Mouse (Mus musculus) lung, embryonic 15.5 days (tissue): ENCODE results near the gene Tvp23a. TPM values are rescaled to one million over a fixed set of nuclear protein-coding genes. Genes with fewer than 3 reads are reported as not detected.
A peak's percentile ranks its signal among the peaks of the same experiment; 100 is the strongest.

Source experiments
- ATAC-seq: fragments of 200-750 bp; cut with Nextera tagmentation; 2 replicates; pipeline ENCODE4 v1.8.0; 2017; ENCODE audit warnings: moderate number of reproducible peaks, borderline replicate concordance; ENCODE audit not compliant: low FRiP score, low TSS enrichment; ENCODE audit errors: extremely low read depth
- H3K27ac ChIP-seq: fragments of 300-500 bp; sonication (generic); 2 replicates; pipeline ENCODE4 v1.5.1; 2015; ENCODE audit warnings: moderate library complexity, mild to moderate bottlenecking, inconsistent platforms
- H3K27me3 ChIP-seq: fragments of 300-500 bp; sonication (generic); 2 replicates; pipeline ENCODE4 v1.6.1; 2015; ENCODE audit warnings: inconsistent platforms
- H3K36me3 ChIP-seq: fragments of 300-500 bp; sonication (generic); 2 replicates; pipeline ENCODE4 v1.6.1; 2015; ENCODE audit warnings: inconsistent platforms
- H3K4me1 ChIP-seq: fragments of 300-500 bp; sonication (generic); 2 replicates; pipeline ENCODE4 v1.6.1; 2015; ENCODE audit warnings: inconsistent platforms
- H3K4me2 ChIP-seq: fragments of 300-500 bp; sonication (generic); 2 replicates; pipeline ENCODE4 v1.6.1; 2015; ENCODE audit warnings: inconsistent platforms, mild to moderate bottlenecking, moderate library complexity
- H3K4me3 ChIP-seq: fragments of 300-500 bp; sonication (generic); 2 replicates; pipeline ENCODE4 v1.5.1; 2015; ENCODE audit warnings: mild to moderate bottlenecking, inconsistent platforms
- H3K9ac ChIP-seq: fragments of 300-500 bp; sonication (generic); 2 replicates; pipeline ENCODE4 v1.6.1; 2015; ENCODE audit warnings: inconsistent platforms
- H3K9me3 ChIP-seq: fragments of 300-500 bp; sonication (generic); 2 replicates; pipeline ENCODE4 v1.6.1; 2016; ENCODE audit warnings: inconsistent platforms
- WGBS: fragments of 180-500 bp; shearing (Covaris S2); methylation state at CpG from one replicate; pipeline ENCODE4 v1.1.7; 2015; 5-methylcytosine and 5-hydroxymethylcytosine counted together
- polyA plus RNA-seq: library from polyadenylated mRNA; unstranded; fragments of >200 nt; fragmentation: Nextera tagmentation; extraction: Ambion mirVana; gene quantifications from 2 replicates; pipeline ENCODE4 v1.2.1, GENCODE M21; 2015

Tvp23a gene
- polyA plus RNA-seq, 1 experiment from 2014 or later, result 10.5 TPM

DNA sequence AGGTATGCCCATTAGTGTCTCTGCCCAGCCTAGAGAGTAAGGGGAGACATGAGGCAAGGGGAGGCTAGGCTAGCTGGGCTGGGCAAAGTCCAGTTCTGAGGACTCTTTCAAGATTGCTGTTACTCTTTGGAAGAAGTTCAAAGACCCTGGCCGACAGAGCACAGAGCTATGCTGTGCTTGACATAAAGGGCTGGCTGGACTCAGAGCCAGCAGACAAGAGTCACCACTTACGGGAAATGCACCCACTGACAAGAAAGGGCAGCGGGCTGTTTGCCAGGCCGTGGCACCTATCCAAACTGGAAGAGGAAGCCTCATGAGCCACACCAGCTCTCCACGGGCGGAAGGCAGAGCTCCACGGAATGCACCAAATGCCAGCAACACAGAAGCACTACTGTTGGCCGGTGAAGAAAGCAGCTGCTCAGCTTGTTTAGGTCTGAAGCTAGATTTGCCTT lies 5.3 kb upstream of the Tvp23a start:
- peak overlapping the region; percentile 7; the same call in 1 of the 2 replicates for H3K4me2 ChIP-seq
- WGBS, result 18% methylated on average over 8 of the region's 8 CpGs

DNA sequence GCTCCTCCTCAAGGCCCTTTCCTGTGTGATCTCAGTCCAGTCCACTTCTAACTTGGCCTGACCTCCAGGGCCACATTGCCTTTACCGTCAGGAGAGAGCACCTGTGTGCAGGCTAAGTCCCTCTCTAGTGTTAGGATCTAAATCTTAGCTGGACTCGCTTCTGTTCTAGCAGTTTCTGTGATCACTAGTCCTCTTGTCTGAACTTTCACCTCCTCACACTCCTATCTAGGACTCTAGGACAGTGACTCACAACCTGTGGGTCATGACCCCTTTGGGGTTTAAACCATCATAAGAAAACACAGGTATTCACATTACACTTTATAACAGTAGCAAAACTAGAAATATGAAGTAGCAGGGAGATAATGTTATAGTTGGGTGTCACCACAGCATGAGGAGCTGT lies 4.7 kb upstream of the Tvp23a start:
- H3K36me3 ChIP-seq, result no peaks in the 10 kb centered on the region
- H3K27me3 ChIP-seq, result no peaks in the 10 kb centered on the region
- peaks cover 39% of the 10 kb centered on the region for H3K4me1 ChIP-seq
- no peak overlapping the region for H3K4me2 ChIP-seq
- H3K4me3 ChIP-seq, result no peak overlapping the region
- H3K27ac ChIP-seq, result peak overlapping the region; percentile 75
- no peak for ATAC-seq
- H3K9ac ChIP-seq, result no peak overlapping the region
- no peaks in the 10 kb centered on the region for H3K9me3 ChIP-seq
- WGBS, result 53% methylated on average over 2 of the region's 2 CpGs

More for the DNA sequence above, 5.3 kb upstream of the Tvp23a start:
- no peak overlapping the region for H3K4me3 ChIP-seq
- peaks cover 36% of the 10 kb centered on the region for H3K4me1 ChIP-seq
- no peak overlapping the region for H3K9ac ChIP-seq
- H3K9me3 ChIP-seq, result no peaks in the 10 kb centered on the region
- H3K27ac ChIP-seq, result peak overlapping the region; percentile 75
- H3K27me3 ChIP-seq, result no peaks in the 10 kb centered on the region
- no peaks in the 10 kb centered on the region for H3K36me3 ChIP-seq
- peak; percentile 93 for ATAC-seq

DNA sequence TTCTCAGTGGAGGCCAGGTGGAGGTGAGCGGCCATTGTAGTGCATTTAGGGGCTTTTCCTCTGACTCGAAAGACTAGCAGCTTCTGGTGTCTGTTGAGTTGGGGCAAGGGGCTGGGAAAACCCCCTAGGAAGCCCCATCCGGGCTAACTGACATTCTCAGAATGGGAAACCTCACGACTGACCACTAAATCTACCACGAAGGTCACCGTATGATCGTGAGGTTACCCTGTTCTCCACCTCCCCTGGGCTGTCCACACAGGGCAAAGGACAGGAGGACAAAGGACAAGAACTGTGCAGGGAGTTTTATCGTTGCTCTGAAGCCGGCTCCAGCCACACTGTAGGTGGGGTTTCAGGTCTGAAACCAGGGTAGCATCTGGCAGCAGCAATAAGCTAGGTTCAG lies 1.8 kb upstream of the Tvp23a start:
- Histone ChIP-seq H3K9ac (no peak overlapping the region), H3K9me3 (no peaks in the 10 kb centered on the region), H3K27ac (no peak overlapping the region), H3K4me2 (no peak overlapping the region), H3K27me3 (no peaks in the 10 kb centered on the region), H3K4me1 (peaks cover 42% of the 10 kb centered on the region), H3K4me3 (no peak overlapping the region), H3K36me3 (no peaks in the 10 kb centered on the region)
- ATAC-seq, result no peak
- 80% methylated on average over 9 of the region's 9 CpGs for WGBS

DNA sequence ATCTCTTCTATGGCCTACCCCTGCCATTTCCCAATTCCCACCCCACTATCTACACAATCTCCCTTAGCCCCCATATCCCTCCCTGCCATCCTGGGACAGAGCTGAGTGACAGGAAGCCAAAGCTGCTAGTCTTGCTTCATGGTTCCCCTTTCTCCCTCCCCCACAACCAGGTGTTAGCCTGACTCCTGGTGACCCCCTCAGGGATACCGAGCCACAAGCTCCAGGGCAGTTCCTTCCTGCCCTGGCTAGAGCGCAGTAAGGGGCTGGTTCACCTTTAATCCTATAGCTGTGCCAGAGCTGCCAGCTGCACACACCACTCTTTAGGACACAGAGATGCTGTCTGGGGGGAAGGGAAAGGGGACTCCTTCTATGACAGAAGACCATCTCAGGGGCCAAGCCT lies 619 bp upstream of the Tvp23a start:
- Histone ChIP-seq H3K27ac (no peak overlapping the region), H3K9ac (peak overlapping the region; percentile 27; the same call in 1 of the 2 replicates), H3K4me2 (peak overlapping the region; percentile 65), H3K27me3 (no peaks in the 10 kb centered on the region), H3K36me3 (no peaks in the 10 kb centered on the region), H3K4me3 (peak overlapping the region; percentile 42), H3K4me1 (peaks cover 32% of the 10 kb centered on the region), H3K9me3 (no peaks in the 10 kb centered on the region)
- WGBS, result 53% methylated on average over 2 of the region's 2 CpGs
- ATAC-seq, result no peak

DNA sequence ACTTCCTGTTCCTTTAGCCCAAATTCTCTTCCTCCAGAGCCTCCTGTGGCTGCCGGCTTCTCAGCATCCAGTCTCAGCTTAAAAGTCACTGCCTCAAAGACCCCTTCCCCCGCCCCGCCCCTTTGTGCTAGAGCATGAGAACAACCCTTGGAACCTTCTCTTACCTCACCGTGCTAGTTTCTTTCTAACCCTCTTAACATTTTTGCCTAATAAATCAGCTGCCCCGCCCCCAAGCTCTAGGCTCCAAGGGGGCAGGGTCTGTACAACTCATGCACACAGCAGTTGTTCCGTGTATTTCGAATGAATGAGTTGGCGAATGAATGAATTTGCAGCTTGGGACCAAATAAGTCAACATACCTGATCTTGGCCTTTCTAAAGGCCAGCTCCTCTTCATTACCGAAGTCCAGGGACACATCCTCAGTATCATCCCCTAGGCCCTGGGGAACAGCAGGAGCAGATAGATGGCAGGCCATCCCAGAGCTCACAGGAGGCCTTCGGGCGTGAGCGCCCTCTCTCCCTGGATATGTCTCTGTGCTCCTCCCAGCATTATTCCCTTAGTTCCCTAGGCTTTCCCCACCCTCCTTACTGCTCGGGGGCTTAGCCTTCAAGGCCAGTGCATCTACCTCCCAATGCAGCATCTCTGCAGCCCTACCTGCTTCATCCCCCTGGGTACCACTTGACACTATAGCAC lies 444 bp downstream of the Tvp23a start:
- WGBS, result 19% methylated on average over 13 of the region's 13 CpGs
- H3K4me3 ChIP-seq, result peak overlapping the region; percentile 42
- H3K27me3 ChIP-seq, result no peaks in the 10 kb centered on the region
- peak overlapping the region; percentile 27; the same call in 1 of the 2 replicates for H3K9ac ChIP-seq
- H3K9me3 ChIP-seq, result no peaks in the 10 kb centered on the region
- no peaks in the 10 kb centered on the region for H3K36me3 ChIP-seq
- peak; percentile 16 for ATAC-seq
- H3K4me2 ChIP-seq, result peak overlapping the region; percentile 65
- no peak overlapping the region for H3K27ac ChIP-seq
- H3K4me1 ChIP-seq, result peaks cover 21% of the 10 kb centered on the region

DNA sequence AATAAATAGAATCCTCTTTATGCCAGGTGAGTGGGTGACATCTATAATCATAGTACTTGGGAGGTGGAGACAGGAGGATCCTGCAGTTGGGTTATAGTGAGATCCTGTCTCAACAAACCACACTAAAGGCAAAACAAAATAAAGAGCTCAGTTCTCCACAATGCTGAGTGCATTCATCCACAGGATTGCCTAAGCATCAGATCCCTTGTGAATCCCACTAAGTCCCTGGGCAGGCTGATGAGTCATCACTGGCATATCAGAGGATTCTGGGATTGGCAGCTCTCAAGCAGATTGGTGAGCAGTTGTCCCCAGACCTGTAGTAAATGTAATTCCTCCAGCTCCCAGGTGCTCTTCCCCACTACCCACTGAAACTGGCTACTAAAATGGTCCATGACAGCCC lies 3.4 kb downstream of the Tvp23a start:
- H3K9me3 ChIP-seq, result no peaks in the 10 kb centered on the region
- H3K36me3 ChIP-seq, result no peaks in the 10 kb centered on the region
- no peak overlapping the region for H3K4me2 ChIP-seq
- peaks cover 13% of the 10 kb centered on the region for H3K4me1 ChIP-seq
- ATAC-seq, result no peak
- no peak overlapping the region for H3K9ac ChIP-seq
- no peak overlapping the region for H3K4me3 ChIP-seq
- H3K27me3 ChIP-seq, result no peaks in the 10 kb centered on the region
- H3K27ac ChIP-seq, result no peak overlapping the region

DNA sequence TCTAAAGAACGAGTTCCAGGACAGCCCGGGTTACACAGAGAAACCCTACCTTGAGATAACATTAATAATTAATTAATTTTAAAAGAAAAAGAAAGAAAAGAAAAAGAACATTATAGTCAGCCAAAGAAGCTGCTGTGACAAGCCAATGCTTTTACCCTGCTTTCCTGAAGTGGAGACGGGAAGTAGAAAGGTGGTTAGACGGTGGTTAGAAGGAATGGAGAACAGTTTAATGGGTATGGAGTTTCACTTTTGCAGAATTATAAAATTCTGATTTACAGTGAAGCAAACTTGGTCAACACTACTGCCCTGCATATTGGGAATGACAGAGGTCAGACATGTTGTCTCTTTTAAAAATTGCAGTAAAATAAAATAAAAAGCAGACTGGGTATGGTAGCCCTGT lies 5.4 kb downstream of the Tvp23a start:
- Histone ChIP-seq H3K27me3 (no peaks in the 10 kb centered on the region), H3K4me1 (0 out of 2 replicates have a peak, but pooled peaks cover 4% of the 10 kb centered on the region), H3K36me3 (no peaks in the 10 kb centered on the region), H3K27ac (no peak overlapping the region), H3K4me3 (no peak overlapping the region), H3K9me3 (no peaks in the 10 kb centered on the region), H3K9ac (no peak overlapping the region), H3K4me2 (no peak overlapping the region)
- 86% methylated on average over 4 of the region's 4 CpGs for WGBS
- ATAC-seq, result no peak

DNA sequence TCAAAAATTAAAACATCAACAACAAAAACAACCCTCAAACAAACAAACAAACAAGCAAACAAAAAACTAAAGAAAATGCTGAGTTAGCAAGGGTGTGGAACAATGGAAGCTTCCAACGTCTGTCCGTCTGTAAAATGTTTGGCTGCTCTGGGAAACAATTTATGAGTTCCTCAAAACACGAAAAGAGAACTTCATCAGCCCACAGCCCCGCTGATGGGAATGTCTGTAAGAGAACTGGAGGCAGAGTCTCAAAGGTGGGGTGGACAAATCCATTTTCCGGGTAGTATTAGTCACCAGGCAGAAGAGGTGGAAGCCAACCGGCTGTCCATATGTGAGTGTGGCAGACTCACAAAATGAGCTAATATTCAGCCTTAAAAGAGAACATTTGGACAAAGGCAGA lies 5.8 kb downstream of the Tvp23a start:
- Histone ChIP-seq H3K4me3 (no peak overlapping the region), H3K9ac (no peak overlapping the region), H3K27ac (no peak overlapping the region), H3K36me3 (no peaks in the 10 kb centered on the region), H3K4me1 (no peaks in the 10 kb centered on the region), H3K4me2 (no peak overlapping the region), H3K9me3 (no peaks in the 10 kb centered on the region), H3K27me3 (no peaks in the 10 kb centered on the region)
- no peak for ATAC-seq
- 84% methylated on average over 6 of the region's 6 CpGs for WGBS

DNA sequence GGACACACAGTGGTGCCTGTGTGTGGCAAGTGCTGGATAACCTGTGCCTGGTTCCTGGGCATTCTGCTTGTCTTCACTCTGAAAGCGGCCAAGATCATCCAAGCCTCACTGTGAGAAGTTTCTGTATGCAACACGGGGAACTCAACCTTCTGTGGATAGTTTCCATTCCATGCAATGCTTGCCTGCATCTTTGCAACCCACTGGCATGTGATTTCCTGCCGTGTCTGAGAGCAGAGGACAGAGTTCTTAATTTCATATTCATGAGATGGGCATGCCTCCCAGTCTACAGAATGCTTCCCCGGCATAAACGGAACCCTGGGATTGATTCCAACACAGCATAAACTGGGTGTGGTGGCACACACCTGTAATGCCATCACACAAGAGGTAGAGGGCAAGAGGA lies 9.1 kb downstream of the Tvp23a start:
- WGBS, result 86% methylated on average over 5 of the region's 5 CpGs
- H3K27me3 ChIP-seq, result no peaks in the 10 kb centered on the region
- ATAC-seq, result no peak

DNA sequence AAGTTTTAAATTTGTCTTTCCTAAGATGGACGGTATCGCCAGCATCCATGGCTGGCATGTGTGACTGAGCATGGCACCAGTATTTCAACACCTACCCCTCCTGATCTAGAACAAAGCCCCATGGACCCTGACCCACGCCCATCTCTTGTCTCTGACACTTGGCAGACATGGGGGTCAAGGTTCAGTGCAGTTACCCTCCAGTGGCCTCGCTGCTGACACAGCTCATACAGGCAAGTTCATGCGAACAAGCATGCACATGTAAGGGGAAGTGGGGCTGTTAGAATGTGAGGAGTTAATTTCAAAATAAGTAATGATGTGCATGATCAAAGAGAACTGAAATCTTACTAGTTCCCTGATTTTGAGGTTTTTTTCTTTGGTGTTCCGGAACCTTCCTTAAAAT lies 11.0 kb downstream of the Tvp23a start:
- no peak overlapping the region for H3K4me3 ChIP-seq
- H3K9ac ChIP-seq, result no peak overlapping the region
- H3K4me2 ChIP-seq, result no peak overlapping the region
- H3K4me1 ChIP-seq, result no peaks in the 10 kb centered on the region
- H3K36me3 ChIP-seq, result no peaks in the 10 kb centered on the region
- 68% methylated on average over 6 of the region's 6 CpGs for WGBS
- ATAC-seq, result no peak
- no peaks in the 10 kb centered on the region for H3K27me3 ChIP-seq
- H3K9me3 ChIP-seq, result no peaks in the 10 kb centered on the region
- H3K27ac ChIP-seq, result no peak overlapping the region

More for the DNA sequence above, 9.1 kb downstream of the Tvp23a start:
- no peak overlapping the region for H3K9ac ChIP-seq
- no peaks in the 10 kb centered on the region for H3K4me1 ChIP-seq
- H3K4me3 ChIP-seq, result no peak overlapping the region
- H3K27ac ChIP-seq, result no peak overlapping the region
- no peak overlapping the region for H3K4me2 ChIP-seq
- H3K9me3 ChIP-seq, result no peaks in the 10 kb centered on the region
- no peaks in the 10 kb centered on the region for H3K36me3 ChIP-seq

DNA sequence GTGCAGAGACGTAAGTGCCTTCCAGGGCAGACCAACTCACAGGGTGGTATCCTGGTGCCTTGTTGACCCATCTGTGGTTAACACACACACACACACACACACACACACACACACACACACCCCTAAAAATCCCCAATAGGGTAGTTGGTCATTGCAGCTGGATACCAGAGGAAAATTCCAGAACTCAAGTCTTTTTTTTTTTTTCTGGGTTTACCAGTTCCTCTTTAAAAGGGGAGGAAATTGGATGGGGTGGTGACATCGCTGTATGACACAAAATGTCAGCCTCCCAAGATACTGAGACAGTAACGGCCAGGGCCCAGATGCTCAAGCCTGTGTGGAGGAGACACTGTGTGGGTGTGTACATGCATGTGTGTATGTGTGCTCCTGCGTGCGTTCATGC lies 13.8 kb downstream of the Tvp23a start:
- no peak overlapping the region for H3K4me2 ChIP-seq
- no peaks in the 10 kb centered on the region for H3K36me3 ChIP-seq
- no peak for ATAC-seq
- no peak overlapping the region for H3K4me3 ChIP-seq
- no peaks in the 10 kb centered on the region for H3K9me3 ChIP-seq
- no peaks in the 10 kb centered on the region for H3K27me3 ChIP-seq
- 86% methylated on average over 5 of the region's 5 CpGs for WGBS
- no peak overlapping the region for H3K9ac ChIP-seq
- H3K4me1 ChIP-seq, result no peaks in the 10 kb centered on the region
- no peak overlapping the region for H3K27ac ChIP-seq

DNA sequence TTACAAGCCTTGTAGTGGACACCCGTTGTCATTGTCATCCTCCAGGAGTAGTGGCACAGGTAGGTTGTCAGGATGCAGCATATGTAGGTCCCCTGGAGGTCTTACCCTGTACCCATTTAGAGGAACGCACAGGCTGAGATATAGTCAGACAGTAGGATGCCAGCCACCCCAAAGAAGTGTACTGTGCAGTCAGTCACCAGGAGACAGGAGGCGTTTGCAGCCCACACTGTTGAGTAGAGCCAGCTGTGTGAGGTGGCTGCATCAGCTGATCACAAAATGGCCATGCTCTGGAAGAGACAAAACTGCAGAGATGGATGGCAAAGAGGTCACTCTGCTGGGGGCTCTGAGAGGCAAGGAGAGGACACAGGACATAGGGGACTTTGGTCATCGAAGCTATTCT lies 14.8 kb downstream of the Tvp23a start:
- Histone ChIP-seq H3K27ac (no peak overlapping the region), H3K27me3 (no peaks in the 10 kb centered on the region), H3K4me3 (no peak overlapping the region), H3K9me3 (no peaks in the 10 kb centered on the region), H3K4me2 (no peak overlapping the region), H3K4me1 (no peaks in the 10 kb centered on the region), H3K9ac (no peak overlapping the region), H3K36me3 (no peaks in the 10 kb centered on the region)
- 76% methylated on average over 4 of the region's 4 CpGs for WGBS
- no peak for ATAC-seq

DNA sequence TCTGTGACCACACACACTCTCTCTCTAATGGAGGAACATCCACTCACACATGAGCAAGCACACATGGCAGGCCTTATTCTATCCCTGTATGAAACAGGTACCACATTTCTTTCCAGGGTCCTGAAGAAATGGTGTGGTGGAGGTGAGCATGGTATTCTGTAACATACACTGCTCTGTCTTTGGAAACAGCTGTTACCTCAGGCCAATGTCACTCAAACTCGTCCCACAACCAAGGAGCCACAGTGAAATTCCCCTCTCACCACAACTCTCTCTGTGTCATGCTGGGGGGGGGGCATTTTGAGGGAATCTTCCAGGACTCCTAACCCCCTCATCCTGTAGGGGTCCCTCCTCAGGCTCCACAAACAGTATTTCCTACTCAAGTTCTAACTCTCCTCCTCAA lies 15.3 kb downstream of the Tvp23a start:
- ATAC-seq, result no peak
- no peak overlapping the region for H3K4me2 ChIP-seq
- no peaks in the 10 kb centered on the region for H3K4me1 ChIP-seq
- no peaks in the 10 kb centered on the region for H3K36me3 ChIP-seq
- no peaks in the 10 kb centered on the region for H3K9me3 ChIP-seq
- 71% methylated on average over 1 of the region's 1 CpGs for WGBS
- H3K27me3 ChIP-seq, result no peaks in the 10 kb centered on the region
- H3K27ac ChIP-seq, result no peak overlapping the region
- no peak overlapping the region for H3K4me3 ChIP-seq
- no peak overlapping the region for H3K9ac ChIP-seq
